Mouse (Mus musculus) embryonic stem cell, embryonic (primary cell): ENCODE results near the gene Lag3.

Experiments
- CTCF ChIA-PET, 4 experiments: fragments of 300-600 bp in 2 of 4; fragments of 350-600 bp in 2 of 4; sonication (Branson Sonifier 250); formaldehyde crosslinking; loops; one replicate each; lab custom pipeline; 2022; ENCODE audit warnings: inconsistent platforms in 2 of 4; lab: Charles Lee
- POLR2A ChIA-PET, 4 experiments: fragments of 300-600 bp in 2 of 4; fragments of 350-600 bp in 2 of 4; sonication (Branson Sonifier 250); formaldehyde crosslinking; loops; one replicate each; lab custom pipeline; 2022; ENCODE audit warnings: antibody characterized with exemption in 4 of 4, inconsistent platforms in 1 of 4; lab: Charles Lee

The Lag3 gene

DNA sequence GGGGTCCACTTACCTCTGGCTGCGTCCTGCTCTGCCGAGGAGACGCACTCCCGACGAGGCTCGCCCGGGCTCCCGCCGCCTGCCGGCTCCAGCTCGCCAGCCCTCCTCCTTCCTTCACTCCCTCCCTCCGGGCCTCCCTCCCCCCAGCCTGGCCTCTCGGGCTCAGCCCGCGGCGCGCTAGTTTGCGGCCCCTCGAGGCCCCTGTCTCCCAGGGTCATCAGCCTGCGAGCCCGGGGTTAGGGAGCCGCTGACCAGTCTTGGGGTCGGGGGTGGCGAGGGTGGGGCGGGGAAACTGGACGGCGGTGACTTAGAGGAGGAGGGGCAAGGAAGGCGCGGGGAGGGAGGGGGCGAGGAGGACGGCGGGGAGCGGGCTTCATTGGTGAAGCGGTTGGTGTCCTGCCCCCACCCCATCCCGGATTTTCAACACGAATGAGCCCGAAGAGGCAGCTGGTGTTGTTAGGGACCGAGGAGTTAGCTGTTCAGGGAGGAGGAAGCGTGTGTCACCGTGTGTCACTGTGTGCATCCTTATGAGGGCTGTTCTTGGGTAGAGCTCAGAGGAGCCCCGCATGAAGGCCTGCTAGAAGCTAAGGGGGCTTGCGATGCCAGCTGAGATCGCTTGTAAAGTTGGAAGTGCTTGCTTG lies 47.7 kb downstream of the Lag3 start, which contains the start of gene Gpr162:
Gpr162 (minus strand) TSS at position 326 of the 641 bp plus-strand sequence.
- ChIA-PET CTCF (interaction anchor here (0.9 to 5.6 kb wide), 13 partner anchors 8 to 67 kb away, joined by 3 to 49 read pairs (median 5); partner anchors contain the start of genes Mlf2 (in 3 of the 4) and Cdca3 (in 1 of the 4)), POLR2A (interaction anchor here (0.6 to 3.5 kb wide), 20 partner anchors 9 to 204 kb away, joined by 3 to 21 read pairs (median 4); partner anchors contain the start of genes Mlf2 (in 2 of the 4), Cdca3 (in 1 of the 4), Cops7a (in 1 of the 4) and Grcc10 (in 1 of the 4))

DNA sequence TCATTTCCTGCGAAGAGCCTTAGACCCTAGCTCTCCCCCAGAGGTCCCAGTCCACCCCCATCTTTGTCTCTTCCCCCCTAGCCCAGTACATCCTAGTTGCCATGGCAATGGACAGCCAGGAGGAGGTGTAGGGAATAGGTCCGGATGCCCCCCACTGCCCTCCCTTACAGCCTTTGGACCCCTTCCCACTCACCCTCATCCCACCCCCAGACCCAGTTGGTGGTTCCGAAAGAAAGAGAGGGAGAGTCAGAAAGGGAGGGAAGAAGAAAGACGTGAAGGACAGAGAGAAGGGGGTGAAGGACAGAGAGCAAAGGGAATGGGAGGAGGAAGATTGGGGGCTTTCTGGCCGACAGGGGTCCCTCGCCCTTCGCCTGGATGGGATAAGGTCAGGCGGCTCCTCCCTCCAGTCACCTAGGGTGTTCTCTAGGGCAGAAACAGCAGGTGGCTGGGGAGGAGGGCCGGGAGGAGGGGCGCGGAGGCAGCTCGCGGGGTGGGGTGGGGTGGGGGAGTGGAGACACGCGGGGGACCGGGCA lies 48.3 kb downstream of the Lag3 start:
- POLR2A ChIA-PET, result interaction anchor here (0.6 to 3.5 kb wide), 31 partner anchors 8 to 523 kb away, joined by 3 to 21 read pairs (median 3); partner anchors contain the start of genes Cdca3 (in 2 of the 4), Mlf2 (in 2 of the 4), Usp5 (in 2 of the 4) and Cops7a (in 1 of the 4)
- CTCF ChIA-PET, result interaction anchor here (0.7 to 5.6 kb wide), 18 partner anchors 9 to 221 kb away, joined by 3 to 49 read pairs (median 4); partner anchors contain the start of genes Mlf2 (in 4 of the 4), Cdca3 (in 1 of the 4) and Cops7a (in 1 of the 4)

DNA sequence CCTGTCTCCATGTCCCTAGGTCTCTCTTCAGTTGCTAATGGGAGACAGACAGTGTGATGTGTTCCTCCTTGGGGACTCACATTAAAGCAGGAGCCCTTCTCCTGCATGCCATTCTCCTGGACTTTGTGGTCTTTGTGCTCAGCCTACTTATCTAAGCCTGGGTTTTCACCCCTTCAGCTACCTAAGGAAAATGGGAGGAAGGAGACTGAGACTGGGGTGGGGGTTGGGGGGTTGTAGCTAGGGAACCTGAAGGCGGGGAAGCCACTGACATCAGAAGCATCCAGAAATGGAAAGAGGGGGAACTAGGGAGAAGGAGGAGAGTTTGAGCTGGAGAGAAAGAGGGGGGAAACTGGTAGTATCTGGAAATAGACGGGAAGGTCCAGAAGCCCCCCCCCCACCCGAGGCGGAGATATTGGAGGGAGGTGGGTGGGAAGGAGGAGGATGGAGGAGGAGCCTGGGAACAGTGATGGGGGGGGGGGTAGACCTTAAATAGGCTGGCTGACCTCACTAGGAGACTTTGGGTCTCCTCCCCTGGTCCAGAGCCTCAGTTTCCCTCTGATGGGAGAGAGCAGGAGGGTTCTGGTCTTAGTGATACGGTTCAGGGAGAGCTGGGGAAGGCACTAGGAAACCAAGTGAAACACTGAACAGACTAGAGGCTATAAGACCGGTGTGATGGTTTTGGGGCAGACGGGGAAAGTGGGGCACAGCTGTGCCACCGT lies 48.9 kb downstream of the Lag3 start:
- ChIA-PET CTCF (interaction anchor here (0.6 to 5.6 kb wide), 16 partner anchors 10 to 409 kb away, joined by 3 to 49 read pairs (median 4); partner anchors contain the start of genes Mlf2 (in 4 of the 4) and Cops7a (in 1 of the 4)), POLR2A (interaction anchor here in 3 of 4 experiments (0.6 to 3.5 kb wide), 26 partner anchors 8 to 1372 kb away, joined by 3 to 26 read pairs (median 4); partner anchors contain the start of genes Mlf2 (in 2 of the 3), Cd4 (in 1 of the 3), Cdca3 (in 1 of the 3) and Cops7a (in 1 of the 3))

DNA sequence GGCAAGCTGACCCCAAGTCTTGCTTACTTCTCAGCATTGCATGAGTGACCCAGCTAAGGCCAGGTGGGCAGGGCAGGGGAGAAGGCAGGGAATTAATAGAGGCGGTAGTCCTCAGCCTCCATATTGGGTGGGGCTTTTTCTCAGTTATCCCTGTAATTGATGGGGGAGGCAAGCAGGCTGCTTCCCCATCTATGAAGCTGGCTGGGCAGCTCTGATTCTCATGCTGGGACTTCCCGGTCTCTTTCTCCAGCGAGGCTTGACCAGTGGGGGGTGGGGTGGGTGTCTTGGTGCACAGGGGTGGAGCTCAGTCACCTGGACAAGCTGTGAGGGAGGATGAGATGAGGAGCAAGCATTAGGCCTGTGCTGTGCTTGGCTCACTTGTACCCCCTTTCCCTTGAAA lies 49.7 kb downstream of the Lag3 start:
- CTCF ChIA-PET, result interaction anchor here in 3 of 4 experiments (0.7 to 5.6 kb wide), 7 partner anchors 15 to 146 kb away, joined by 3 to 49 read pairs (median 4); partner anchors contain the start of gene Mlf2 (in 2 of the 3)
- POLR2A ChIA-PET, result interaction anchor here (0.5 to 3.3 kb wide), 19 partner anchors 9 to 300 kb away, joined by 3 to 31 read pairs (median 4); partner anchors contain the start of genes Cd4 (in 1 of the 4), Cdca3 (in 1 of the 4), Cops7a (in 1 of the 4) and Grcc10 (in 1 of the 4)

DNA sequence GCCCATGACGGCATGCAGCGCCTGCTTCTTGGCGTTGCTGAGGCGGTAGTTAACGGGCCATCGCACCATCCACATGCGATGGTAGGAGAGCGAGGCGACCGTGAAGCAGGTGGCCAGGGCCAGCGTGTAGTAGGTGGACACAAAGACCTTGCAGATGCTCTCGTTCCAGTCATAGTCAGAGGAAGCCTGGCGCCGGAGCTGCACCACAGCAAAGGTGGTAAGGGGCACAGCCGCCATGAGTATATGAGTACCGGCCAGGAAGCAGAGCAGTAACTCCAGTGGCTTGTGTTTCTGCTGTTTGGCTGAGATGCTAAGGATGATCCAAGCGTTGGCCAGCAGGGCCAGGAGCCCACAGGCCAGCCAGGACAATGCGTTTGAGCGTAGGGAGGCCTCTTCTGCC lies 50.2 kb downstream of the Lag3 start:
- ChIA-PET CTCF (interaction anchor here in 2 of 4 experiments (0.7 to 5.6 kb wide), 5 partner anchors 14 to 69 kb away, joined by 3 to 49 read pairs (median 9); partner anchors contain the start of gene Mlf2 (in 1 of the 2)), POLR2A (interaction anchor here (0.7 to 3.3 kb wide), 16 partner anchors 10 to 301 kb away, joined by 3 to 31 read pairs (median 7); partner anchors contain the start of genes Mlf2 (in 3 of the 4), Cd4 (in 1 of the 4), Cdca3 (in 1 of the 4) and Grcc10 (in 1 of the 4))

DNA sequence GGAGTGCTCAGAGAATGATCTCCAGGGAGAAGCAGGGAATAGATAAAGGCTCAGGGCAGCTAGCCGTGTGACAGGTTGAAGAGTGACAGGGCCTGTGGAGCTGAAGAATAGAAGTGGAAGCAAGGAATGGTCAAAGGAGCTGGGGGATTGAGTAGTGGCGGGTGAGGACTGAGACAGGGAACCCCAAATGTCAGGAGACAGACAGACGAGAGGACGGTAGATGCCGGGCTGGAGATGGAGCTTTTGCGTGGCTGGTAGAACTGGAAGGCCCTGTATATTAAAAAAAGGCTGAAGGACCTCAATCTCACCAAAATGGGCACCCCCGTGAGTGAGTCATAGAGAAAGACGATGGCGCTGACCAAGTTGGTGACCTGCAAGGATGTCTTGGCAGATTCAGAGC lies 51.0 kb downstream of the Lag3 start:
- CTCF ChIA-PET, result interaction anchor here (0.6 to 5.6 kb wide), 50 partner anchors 10 to 230 kb away, joined by 3 to 49 read pairs (median 5); partner anchors contain the start of genes Mlf2 (in 4 of the 4), Cops7a (in 2 of the 4), Cdca3 (in 1 of the 4) and Lpar5 (in 1 of the 4)
- POLR2A ChIA-PET, result interaction anchor here in 3 of 4 experiments (0.6 to 3.3 kb wide), 31 partner anchors 10 to 618 kb away, joined by 3 to 31 read pairs (median 5); partner anchors contain the start of genes Mlf2 (in 3 of the 3), Cdca3 (in 2 of the 3), Usp5 (in 2 of the 3) and Cops7a (in 1 of the 3)

DNA sequence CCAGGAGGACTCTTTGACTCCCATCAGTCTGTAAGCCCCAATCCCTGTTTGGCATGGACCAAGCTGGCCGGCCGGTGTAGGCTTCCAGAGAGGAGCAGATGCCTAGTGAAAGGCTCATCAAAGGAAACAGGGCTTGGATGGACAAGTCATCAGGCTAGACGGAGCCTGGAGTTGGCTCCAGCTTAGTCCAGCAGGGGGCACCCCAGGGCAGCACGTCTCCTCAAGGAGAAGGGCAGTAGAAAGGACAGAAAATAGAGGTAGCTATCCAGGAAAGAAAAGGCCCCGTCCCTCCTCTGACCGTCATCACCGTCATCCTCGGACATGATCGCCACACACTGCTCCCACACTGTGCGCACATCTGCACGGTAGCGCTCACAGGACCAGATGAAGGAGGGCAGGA lies 51.8 kb downstream of the Lag3 start:
- ChIA-PET CTCF (interaction anchor here (0.6 to 5.6 kb wide), 89 partner anchors 9 to 415 kb away, joined by 3 to 49 read pairs (median 4); partner anchors contain the start of genes Mlf2 (in 4 of the 4), Cdca3 (in 2 of the 4), Cops7a (in 2 of the 4) and Lpar5 (in 1 of the 4)), POLR2A (interaction anchor here in 3 of 4 experiments (0.5 to 3.3 kb wide), 46 partner anchors 9 to 619 kb away, joined by 3 to 31 read pairs (median 4); partner anchors contain the start of genes Cdca3 (in 3 of the 3), Mlf2 (in 3 of the 3), Cops7a (in 2 of the 3) and Usp5 (in 2 of the 3))

DNA sequence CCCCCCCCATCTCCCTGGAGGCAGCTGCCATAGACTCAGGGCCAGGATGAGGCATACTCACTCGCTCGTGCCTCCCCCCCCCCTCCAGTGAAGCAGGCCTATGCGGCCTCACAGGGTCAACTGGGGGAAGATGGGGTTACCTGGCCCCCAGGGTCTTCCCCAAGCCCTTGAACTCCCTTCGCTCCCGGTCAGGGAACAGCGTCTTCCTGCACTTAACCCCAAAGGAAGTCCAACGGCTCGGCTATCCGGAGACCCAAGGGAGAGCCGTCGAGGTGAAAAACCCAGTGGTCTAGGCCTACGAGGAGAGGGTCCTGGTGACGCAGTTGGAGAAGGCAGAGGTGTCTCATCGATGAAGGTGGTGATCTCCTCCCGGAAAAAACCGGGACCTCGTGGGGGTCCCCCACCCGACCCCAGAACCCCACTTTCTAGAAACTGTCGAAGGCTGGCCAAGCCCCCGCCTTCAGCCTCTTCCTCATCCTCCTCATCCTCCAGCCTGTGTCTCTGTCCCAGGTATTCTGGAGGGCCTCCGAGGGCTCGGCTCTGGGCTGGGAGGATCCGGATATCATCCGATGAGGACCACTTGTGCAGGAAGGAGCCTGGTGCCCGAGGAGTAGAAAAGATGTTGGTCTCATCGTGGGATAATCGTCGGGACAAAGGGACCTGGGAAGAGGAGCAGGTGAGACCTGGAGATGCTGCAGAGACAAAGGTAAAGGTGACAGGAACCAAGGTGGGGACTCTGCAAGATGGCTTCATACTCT lies 52.8 kb downstream of the Lag3 start:
- ChIA-PET POLR2A (interaction anchor here in 3 of 4 experiments (0.7 to 3.3 kb wide), 11 partner anchors 8 to 120 kb away, joined by 3 to 31 read pairs (median 9); partner anchors contain the start of genes Cdca3 (in 1 of the 3), Grcc10 (in 1 of the 3), Mlf2 (in 1 of the 3) and Usp5 (in 1 of the 3)), CTCF (interaction anchor here in 3 of 4 experiments (0.9 to 5.6 kb wide), 8 partner anchors 8 to 223 kb away, joined by 3 to 49 read pairs (median 12); partner anchors contain the start of gene Cdca3 (in 1 of the 3))

DNA sequence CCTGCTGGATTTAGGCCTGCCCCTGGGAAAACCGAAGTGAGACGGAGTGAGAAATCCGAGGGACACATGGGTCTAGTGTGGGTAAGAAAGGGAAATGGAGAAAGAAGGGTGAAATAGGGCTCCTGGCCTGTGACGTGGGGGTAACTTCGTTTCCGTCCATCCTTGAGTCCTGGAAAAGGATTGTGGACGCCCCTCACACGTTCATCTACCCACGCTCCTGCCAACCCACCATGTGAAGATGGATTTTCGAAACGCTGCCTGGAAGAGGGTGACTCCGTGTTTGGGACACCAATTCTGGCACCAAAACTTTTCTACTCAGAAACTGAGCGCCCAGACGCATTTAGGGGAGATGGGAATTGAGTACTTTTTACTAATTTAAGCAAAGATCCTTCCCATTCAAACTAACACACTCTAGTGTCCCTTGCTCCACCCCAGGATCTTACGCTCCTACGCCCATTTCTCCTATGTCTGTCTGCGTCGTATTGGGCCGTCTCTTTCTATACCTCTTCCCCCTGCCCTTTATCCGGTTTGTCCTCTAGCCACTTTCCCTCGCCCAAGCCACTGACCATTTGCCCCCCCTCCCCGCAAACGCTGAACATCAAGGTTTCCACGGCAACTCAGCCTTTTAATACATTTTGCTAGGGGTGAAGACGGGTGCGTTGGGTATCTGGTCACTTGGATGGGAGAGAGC lies 53.5 kb downstream of the Lag3 start:
- ChIA-PET CTCF (interaction anchor here (0.6 to 3.8 kb wide), 22 partner anchors 8 to 417 kb away, joined by 3 to 42 read pairs (median 10); partner anchors contain the start of genes Mlf2 (in 3 of the 4), Cdca3 (in 1 of the 4) and Usp5 (in 1 of the 4)), POLR2A (interaction anchor here (0.6 to 3.7 kb wide), 19 partner anchors 9 to 146 kb away, joined by 3 to 27 read pairs (median 6); partner anchors contain the start of genes Mlf2 (in 3 of the 4), Emg1 (in 1 of the 4), Grcc10 (in 1 of the 4) and Phb2 (in 1 of the 4))

DNA sequence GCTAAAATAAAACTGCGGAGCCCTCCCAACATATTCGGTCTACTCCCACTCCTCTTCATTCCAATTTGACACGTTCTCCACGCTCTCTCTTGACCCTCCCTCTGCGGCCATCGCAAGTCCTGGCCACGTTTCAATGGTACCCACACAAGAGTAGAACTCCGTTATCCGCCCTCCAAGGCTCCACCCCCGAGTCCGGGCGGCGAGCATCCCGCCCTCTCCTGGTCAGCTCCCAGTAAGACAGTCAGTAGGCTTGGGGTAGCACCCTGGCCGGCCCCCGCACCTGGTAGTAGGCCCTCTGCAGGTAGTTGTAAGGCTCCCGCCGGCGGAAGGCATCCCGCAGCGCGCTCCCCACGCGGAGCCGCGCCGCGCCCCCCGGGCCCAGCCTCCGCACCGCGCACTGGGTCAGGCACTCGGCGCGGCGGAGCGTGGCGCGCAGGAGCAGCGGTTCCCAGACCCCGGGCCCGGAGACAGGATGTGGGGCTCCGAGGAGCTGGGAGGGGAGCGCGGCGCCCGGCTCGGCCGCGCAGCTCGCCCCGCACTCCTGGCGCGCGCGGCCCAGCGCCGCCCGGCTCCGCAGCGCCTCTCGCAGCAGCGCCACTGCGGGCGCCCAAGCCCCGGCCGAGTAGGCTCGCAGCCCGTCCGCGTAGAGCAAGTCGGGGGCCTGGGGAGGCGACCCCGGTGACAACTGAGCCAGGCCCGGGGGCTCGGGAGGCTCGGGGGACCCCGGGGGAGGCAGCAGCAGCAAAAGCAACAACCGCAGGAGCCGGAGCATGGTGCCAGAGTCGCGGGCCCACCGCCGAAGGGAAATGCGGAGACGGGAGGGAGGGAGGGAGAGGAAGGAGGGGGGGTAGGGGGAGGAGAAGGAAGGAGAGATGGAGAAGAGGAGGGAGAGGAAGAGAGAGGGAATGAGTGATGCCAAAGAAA lies 54.3 kb downstream of the Lag3 start, which contains the start of gene P3h3:
P3h3 (minus strand) TSS at position 837 of the 924 bp plus-strand sequence.
- CTCF ChIA-PET, result interaction anchor here (0.5 to 3.8 kb wide), 39 partner anchors 10 to 500 kb away, joined by 3 to 42 read pairs (median 5); partner anchors contain the start of genes Mlf2 (in 3 of the 4), Cdca3 (in 1 of the 4), Gnb3 (in 1 of the 4) and Pex5 (in 1 of the 4)
- POLR2A ChIA-PET, result interaction anchor here (0.5 to 3.9 kb wide), 40 partner anchors 10 to 246 kb away, joined by 3 to 28 read pairs (median 5); partner anchors contain the start of genes Cdca3 (in 3 of the 4), Mlf2 (in 3 of the 4), Usp5 (in 3 of the 4) and Emg1 (in 1 of the 4)

DNA sequence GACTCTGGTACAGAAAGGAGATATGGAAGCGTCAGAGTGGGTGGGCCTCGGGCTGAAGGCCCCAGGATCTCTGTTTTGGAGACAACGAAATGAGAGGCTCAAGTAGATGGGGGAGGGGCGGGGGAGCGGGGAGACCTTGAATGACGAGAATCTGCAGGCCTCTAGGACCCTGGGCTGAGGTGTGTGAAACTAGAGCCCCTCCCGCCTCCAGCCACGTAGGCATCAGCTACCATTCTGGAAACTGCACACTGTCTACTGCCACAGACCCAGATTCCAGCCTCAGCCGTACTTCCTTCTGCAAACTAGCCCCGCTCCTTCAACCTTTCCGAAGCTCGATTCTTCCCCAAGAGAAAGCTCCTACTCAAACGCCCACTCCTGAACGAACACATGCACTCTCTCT lies 55.2 kb downstream of the Lag3 start:
- POLR2A ChIA-PET, result interaction anchor here (0.5 to 3.9 kb wide), 44 partner anchors 9 to 376 kb away, joined by 3 to 28 read pairs (median 5); partner anchors contain the start of genes Cdca3 (in 3 of the 4), Usp5 (in 3 of the 4), Grcc10 (in 2 of the 4) and Mlf2 (in 2 of the 4)
- CTCF ChIA-PET, result interaction anchor here (0.5 to 3.8 kb wide), 36 partner anchors 9 to 499 kb away, joined by 3 to 42 read pairs (median 5); partner anchors contain the start of genes Mlf2 (in 3 of the 4), Cdca3 (in 1 of the 4), Gnb3 (in 1 of the 4) and Usp5 (in 1 of the 4)

DNA sequence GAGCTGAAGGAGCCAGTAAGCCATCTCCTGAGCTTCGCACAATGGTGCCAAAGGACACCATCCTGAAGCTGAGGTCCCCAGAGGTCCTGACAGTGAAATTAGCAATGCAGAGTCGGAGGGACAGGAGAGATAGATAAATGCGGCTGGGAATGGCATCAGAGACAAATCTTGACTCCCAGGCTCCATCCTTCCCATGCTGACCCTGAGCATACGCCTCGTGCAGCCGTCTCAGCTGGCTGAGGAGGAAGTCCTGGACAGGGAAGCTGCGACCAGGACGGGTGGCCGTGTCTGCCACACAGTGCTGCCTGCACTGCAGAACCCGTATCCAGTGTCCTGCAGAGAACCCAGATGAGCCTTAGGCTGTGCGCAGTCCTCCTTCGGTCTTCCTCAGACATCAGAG lies 56.9 kb downstream of the Lag3 start:
- POLR2A ChIA-PET, result interaction anchor here (0.5 to 3.9 kb wide), 16 partner anchors 8 to 235 kb away, joined by 3 to 28 read pairs (median 6); partner anchors contain the start of genes Gpr162 (in 2 of the 4), Mlf2 (in 2 of the 4), Cdca3 (in 1 of the 4) and Usp5 (in 1 of the 4)

More for the DNA sequence above, 56.9 kb downstream of the Lag3 start:
- CTCF ChIA-PET, result interaction anchor here in 2 of 4 experiments (0.7 to 3.8 kb wide), 6 partner anchors 8 to 76 kb away, joined by 3 to 42 read pairs (median 21); partner anchors contain the start of gene Mlf2 (in 1 of the 2)
